Mouse (Mus musculus) bone marrow macrophage, adult 2 months (primary cell): ENCODE measurements around the gene Ispd.

Source experiments
- CTCF ChIP-seq: IDR thresholded peaks from 2 replicates; pipeline ENCODE4 v1.5.1; 2012; ENCODE audit warnings: low read depth, mild to moderate bottlenecking, low read length, moderate library complexity
- POLR2A ChIP-seq: IDR thresholded peaks from 2 replicates; pipeline ENCODE4 v1.6.1; 2012; ENCODE audit warnings: mild to moderate bottlenecking, low read depth, low read length, borderline replicate concordance

DNA sequence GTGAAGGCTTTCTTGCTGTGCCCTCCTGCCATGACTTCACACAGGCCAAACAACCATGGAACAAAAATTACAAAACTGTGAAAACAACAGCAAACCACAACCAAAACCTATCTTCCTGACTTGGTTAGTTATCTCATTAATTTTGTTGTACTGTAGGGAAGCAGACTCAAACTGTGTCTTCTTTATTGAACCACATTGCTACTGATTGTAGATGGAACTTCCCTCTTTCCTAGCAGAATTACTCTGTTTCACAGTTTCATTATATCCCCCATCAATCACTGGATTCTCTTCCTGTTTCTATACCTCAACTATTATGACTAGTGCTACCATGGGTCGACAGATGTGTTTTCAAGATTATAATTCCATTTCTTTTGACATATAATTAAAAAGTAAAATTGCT, 251.2 kb downstream of the Ispd start:
- TF ChIP-seq CTCF (no peak), POLR2A (no peak)
